Mouse (Mus musculus) v-Abl transformed pro-B cells (cell line): Measurements from ENCODE around the gene Aldh3b3.
"Not testable (repeated sequence)": the region's sequence is repeated elsewhere in the genome, so short reads cannot be mapped to it uniquely, and the experiment has no call there.

Experiments used
- in situ Hi-C, 2 experiments: fragments of 400-800 bp; cut with MboI; formaldehyde crosslinking; loops; one replicate each; pipeline ENCODE4 v1.15.1; 2025; ENCODE audit not compliant: unreplicated experiment in 2 of 2

Gene Aldh3b3

DNA sequence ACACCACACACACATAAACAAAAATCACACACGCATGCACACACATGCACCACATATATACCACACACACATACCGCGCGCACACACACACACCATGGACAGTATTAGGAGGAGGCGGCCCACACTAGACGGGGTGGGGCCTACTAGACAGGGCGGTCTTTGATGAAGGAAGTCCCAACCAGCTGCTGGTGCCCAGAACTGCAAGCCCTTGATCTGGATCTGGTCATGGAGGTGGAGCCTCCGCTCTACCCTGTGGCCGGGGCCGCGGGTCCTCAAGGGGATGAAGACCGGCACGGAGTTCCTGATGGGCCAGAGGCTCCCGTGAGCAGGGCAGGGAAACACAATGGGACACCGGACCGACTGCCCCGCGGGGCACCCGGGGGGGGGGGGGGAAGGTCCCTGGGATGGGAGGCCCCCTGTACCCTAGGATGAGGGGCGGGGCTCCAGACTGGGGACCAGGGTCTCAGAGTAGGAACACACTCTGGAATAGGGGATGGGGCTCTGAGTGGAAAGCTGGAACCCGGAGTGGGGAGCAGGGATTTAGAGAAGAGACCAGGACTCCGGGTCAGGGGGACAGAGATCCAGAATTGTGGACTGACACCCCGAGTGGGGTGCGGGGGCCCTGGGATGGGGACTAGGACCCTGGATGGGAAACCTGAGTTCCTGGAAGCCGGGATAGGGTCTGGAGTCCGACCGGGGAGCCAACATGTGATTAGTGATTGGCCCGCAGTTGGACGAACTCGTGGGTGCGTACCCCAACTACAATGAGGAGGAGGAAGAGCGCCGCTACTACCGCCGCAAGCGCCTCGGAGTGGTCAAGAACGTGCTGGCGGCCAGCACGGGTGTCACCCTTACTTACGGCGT is 23.2 kb upstream of the Aldh3b3 start, which contains the start of gene Unc93b1:
Gene Unc93b1, plus strand, starts transcription at position 155 of the 864 bp plus-strand sequence.
- in situ Hi-C loops = loop anchor here in 1 of 2 experiments (10.0 kb wide), 1 partner anchor 360 kb away; no protein-coding TSS in a partner anchor

DNA sequence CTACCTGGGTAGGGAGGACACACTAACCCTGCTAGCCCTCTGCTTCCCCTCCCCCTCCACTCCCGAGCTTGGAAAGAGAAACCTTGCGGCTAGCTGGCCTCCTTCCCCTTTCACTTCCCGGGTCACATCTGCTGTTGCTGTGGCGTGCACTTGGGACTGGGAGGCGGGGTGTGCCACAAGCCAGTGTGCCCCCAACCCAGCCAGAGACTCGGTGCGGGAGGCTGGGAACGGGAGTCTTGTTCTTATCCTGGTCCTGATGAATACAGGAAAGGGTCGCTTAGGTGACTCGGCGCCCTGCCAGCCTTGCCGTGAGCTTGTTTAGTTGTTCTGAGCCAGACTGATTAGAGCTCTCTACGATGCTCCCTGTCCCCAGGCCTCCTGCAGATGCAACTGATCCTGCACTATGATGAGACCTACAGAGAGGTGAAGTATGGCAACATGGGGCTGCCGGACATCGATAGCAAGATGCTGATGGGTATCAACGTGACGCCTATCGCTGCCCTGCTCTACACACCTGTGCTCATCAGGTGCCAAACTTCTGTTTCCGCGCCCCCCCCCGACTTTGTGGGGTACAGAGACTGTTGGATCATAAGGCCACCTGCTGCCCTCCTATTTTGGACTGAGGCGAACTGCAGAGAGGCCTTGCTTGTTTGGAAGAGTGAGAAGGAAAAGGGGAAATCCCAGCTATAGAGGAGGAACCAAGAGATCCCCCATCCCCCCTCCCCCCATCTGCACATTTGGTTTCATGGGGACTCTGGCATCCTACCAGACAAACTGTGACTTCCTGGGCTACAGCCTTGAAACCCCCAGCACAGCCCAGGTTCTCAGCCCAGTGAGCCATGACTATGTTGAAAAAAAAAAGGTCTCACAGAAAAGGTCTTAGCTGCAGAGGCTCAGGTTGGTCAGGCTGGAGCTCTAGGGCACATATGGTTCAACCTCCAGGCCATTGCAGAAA is 22.3 kb upstream of the Aldh3b3 start:
- in situ Hi-C loops = loop anchor here in 1 of 2 experiments (10.0 kb wide), 1 partner anchor 359 kb away; no protein-coding TSS in a partner anchor

DNA sequence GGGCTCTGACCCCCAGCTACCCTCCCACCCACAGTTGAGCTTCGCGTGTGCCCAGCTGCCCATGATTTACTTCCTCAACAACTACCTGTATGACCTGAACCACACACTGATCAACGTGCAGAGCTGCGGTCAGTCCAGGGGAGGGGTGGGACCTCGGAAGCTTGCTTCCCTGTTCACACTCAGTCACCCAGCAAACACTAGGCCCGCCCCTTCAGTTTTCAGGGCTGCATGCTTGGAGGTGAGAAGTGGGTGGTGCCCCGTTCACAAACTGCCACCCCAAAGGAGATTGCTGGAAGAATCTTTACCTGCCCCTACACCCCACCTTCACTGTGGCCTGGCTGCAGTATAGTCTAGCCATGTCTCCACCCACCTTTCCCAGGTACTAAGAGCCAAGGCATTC is 16.1 kb upstream of the Aldh3b3 start:
- in situ Hi-C loops = loop anchor here in 1 of 2 experiments (5.0 kb wide), 1 partner anchor 40 kb away; no protein-coding TSS in a partner anchor

- in situ Hi-C loops = loop anchor here in 1 of 2 experiments (5.0 kb wide), 1 partner anchor 41 kb away; no protein-coding TSS in a partner anchor
These were observed 15.3 kb upstream of the Aldh3b3 start for GRCm38 (mm10) chr19:3942986-3943735.

GRCm38 (mm10) chr19:3945872-3946564 is 12.4 kb upstream of the Aldh3b3 start:
- in situ Hi-C loops = loop anchor here in 1 of 2 experiments (5.0 kb wide), 1 partner anchor 39 kb away; the partner anchor contains the start of gene Tcirg1

GRCm38 (mm10) chr19:3946715-3947114 is 11.7 kb upstream of the Aldh3b3 start:
- in situ Hi-C loops = loop anchor here in 1 of 2 experiments (5.0 kb wide), 1 partner anchor 39 kb away; the partner anchor contains the start of gene Tcirg1

DNA sequence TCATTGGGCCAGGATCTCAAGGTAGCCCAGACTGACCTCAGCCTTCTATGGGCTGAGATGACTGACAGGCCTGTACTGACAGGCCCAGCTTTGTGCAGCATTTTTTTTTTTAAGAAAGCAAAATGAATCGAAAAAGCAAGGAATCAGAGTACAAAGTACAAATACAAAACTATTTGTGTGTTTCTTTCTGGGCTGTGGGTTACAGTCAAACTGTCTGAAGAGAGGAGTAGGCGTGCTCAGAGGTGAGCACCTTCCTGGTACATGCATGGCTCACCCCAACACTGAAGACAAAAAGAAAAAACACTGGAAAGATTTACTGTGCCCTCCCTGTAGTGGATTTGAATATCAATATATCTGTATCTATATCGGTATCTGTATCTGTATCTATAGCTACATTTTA is 10.6 kb upstream of the Aldh3b3 start:
- in situ Hi-C loops = loop anchor here in 1 of 2 experiments (5.0 kb wide), 1 partner anchor 41 kb away; the partner anchor contains the start of gene Tcirg1

DNA sequence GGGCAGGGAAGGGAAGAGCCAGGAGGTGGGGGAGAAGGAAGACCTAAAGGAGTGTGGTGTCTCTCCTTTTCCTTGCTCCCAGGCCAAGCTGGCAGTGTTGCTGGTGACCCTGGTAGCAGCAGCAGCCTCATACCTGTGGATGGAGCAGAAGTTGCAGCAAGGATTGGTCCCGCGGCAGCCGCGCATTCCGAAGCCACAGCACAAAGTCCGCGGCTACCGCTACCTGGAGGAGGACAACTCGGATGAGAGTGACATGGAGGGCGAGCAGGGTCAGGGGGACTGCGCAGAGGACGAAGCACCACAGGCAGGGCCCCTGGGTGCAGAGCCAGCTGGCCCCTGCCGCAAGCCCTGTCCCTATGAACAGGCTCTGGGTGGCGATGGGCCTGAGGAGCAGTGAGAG is 9.9 kb upstream of the Aldh3b3 start:
- in situ Hi-C loops = loop anchor here in 1 of 2 experiments (5.0 kb wide), 1 partner anchor 41 kb away; the partner anchor contains the start of gene Tcirg1

DNA sequence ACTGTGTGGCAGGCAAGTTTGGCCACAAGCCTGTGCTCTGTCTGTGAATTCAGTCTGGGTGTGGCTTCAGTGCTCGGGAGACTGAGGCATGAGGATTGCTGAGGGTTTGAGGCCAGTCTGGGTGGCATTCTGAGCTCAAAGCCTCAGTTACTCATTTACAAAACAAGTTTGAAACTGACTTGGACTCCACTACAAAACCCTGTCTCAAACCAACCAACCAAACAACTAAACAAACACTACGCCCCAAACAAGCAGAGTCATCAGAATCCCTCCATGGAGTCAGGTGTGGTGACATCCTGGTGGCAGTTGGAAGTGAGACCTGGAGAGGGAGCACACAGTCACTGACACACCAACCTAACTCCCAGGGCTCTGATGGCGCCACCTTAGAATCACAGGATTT is 8.1 kb upstream of the Aldh3b3 start:
- in situ Hi-C loops = no loop called here

DNA sequence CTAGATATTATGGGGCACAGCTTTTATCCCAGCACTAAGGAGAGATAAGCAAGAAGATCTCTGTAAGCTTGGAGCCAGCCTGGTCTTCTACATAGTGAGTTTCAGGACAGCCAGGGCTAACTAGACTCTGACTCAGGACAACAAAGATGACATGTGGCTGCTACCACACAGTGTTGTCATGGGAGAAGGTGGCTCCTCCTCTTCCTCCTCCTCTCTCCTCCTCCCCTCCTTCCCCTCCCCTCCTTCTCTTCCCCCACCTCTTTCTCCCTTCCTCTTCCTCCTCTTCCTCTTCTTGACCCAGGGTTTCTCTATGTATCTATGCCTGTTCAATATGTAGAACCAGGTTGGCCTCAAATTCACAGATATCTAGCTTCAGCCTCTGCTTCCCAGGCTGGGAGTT is 7.0 kb upstream of the Aldh3b3 start:
- in situ Hi-C loops = no loop called here

GRCm38 (mm10) chr19:3952099-3952498 is 6.3 kb upstream of the Aldh3b3 start:
- in situ Hi-C loops = no loop called here

DNA sequence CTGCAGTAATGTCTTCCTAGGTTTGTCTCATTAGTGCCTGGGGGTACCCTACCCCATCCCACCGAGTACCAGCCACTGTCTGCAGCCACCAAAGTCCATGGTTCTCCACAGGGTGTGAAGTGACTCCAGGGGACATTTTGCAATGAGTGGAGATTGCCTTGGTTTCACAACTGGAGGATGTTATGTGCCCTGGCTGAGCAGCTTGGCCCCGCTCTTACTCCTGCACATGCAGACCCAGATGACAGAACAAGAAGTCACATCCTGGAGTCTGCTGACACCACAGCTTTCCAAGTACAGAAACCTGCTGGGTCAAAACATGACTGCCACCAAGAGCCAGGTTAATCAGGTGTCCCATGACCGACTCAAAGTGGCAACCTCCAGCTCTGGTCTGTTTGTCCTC is 3.4 kb upstream of the Aldh3b3 start:
- in situ Hi-C loops = no loop called here

DNA sequence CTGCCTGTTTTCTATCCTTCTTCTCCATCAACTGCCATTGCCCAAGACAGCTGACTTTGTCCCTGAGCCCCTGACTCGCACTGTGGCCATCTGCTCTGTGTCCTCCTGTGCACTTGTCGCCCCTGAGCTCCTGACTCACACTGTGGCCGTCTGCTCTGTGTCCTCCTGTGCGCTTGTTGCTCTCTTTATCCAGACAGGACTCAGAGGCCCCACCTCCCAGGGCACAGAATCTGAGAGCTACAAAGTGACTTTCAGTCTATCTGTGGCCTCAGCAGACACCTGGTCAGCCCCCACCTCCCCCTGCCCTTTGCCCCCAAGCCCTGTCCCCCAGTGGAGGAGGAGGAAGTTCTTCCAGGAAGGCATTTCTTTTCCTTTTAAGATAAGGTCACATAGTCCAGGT is 2.6 kb upstream of the Aldh3b3 start:
- in situ Hi-C loops = no loop called here

DNA sequence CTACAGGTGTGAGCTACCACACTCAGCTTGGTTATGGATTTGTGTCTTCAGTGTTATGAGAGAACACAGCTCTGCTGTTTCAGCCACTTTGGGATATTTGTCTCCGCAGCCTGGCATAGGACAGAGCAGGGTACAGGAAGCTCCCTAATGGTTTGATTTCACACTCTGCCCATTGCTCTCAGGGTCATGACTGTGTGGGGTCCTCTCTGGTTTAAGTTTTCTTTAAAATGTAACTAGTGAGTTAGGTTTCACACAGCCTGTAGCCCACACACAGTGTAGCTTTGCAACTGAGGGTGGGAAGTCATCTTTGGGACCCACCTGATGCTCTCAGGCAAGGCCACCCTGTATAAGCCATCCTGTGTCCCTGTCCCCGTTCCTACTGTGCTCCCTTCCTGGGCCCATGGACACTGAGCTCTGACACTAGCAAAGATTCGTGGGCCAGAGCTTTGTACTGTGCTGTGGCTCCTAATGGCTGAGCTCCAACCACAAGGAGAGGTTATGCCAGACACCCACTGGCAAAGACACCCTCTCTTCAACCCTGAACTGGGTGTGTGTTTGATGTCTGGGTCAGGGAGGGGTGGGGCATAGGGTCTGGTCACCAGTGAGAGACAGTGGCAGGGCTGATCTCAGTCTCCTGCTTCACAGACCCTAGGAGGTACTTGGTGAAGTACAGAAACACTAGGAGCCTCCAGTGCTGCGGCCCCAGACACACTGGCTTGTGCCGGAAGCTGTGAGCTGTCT is 979 bp upstream of the Aldh3b3 start:
- in situ Hi-C loops = not testable (repeated sequence)

GRCm38 (mm10) chr19:3959030-3959429 is 585 bp downstream of the Aldh3b3 start:
- in situ Hi-C loops = no loop called here

GRCm38 (mm10) chr19:3960211-3960610 is 1.8 kb downstream of the Aldh3b3 start:
- in situ Hi-C loops = no loop called here

DNA sequence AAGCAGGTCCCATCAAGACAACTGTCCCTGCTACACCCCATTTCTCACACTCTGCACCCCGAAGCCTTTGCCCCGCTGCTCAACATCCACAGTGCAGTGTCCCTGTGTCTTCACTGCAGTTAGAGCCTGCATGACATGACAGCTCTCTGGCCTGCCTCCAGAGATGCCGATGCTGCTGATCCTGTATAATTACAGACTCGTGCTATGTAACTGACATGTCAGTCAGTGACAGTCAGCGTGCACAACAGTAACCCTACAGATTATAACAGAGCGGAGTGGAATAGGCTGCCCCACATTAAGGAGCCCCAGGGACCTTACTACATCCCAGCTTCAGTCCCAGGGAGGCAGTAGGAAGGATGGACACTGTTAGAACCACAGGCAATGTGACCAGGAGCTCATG is 3.4 kb downstream of the Aldh3b3 start:
- in situ Hi-C loops = not testable (repeated sequence)

- in situ Hi-C loops = no loop called here
These were observed 4.0 kb downstream of the Aldh3b3 start for GRCm38 (mm10) chr19:3962469-3962868.

DNA sequence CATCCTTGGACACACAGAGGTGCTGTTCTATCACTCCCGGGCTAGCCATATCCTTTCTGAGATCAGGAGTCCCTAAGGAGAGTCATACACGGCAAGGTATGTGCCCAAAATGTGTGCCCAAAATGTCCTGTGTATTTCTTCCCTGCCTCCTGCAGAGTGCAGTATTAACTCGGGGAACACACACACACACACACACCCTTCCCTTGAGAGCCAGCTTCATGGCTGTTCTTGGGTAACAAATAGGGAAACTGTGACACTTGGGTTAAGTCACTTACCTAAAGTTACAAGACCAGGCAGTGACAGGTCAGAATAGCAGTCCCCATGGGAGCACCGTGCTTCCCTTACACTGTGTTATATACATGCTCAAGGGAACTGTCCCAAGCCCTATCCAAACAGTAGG is 5.6 kb downstream of the Aldh3b3 start:
- in situ Hi-C loops = no loop called here
